Mouse (Mus musculus): ENCODE data around the gene Ldlrad2.

DNA sequence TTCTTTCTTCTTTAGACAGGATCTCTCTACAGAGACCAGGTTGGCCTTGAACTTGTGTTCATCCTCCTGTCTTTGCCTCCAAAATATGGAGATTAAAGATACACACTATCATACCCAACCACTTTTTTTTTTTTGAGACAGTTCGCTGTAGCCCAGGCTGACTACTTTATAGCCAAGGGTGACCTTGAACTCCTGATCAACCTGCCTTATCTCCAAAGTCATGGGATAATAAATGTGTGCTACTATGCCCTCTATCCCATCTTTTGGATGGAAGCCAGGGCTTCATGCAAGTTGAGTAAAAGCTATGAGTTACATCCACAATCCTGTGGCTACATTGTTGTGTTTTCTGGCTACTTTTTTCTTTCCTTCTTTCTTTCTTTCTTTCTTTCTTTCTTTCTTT is 48.9 kb downstream of the Ldlrad2 start:
- TF ChIP-seq CTCF (conservative IDR thresholded peaks at IDR 0.05; ENCODE audit: insufficient read depth, insufficient read length, low read depth, low read length) (no peak), POLR2A (IDR thresholded peaks at IDR 0.05; ENCODE audit: low read depth, low read length) (no peak)

Data from kidney, adult 2 months (tissue).